Mouse (Mus musculus) hindbrain, embryonic 13.5 days (tissue): Measurements from ENCODE around the gene Cox8c. TPM values are rescaled to one million over a fixed set of nuclear protein-coding genes. Genes with fewer than 3 reads are reported as not detected.

ENCODE experiments used
- ATAC-seq: fragments of 200-750 bp; cut with Nextera tagmentation; 2 replicates; pipeline ENCODE4 v1.8.0; 2017; ENCODE audit warnings: moderate TSS enrichment; ENCODE audit not compliant: low FRiP score
- H3K27ac ChIP-seq: fragments of 300-500 bp; sonication (generic); 2 replicates; pipeline ENCODE4 v1.5.1; 2015; ENCODE audit warnings: inconsistent platforms, mild to moderate bottlenecking, moderate library complexity
- H3K27me3 ChIP-seq: fragments of 300-500 bp; sonication (generic); 2 replicates; pipeline ENCODE4 v1.6.1; 2015; ENCODE audit warnings: mild to moderate bottlenecking, inconsistent platforms
- H3K36me3 ChIP-seq: fragments of 300-500 bp; sonication (generic); 2 replicates; pipeline ENCODE4 v1.6.1; 2015; ENCODE audit warnings: mild to moderate bottlenecking, inconsistent platforms
- H3K4me1 ChIP-seq: fragments of 300-500 bp; sonication (generic); replicated peaks from 2 replicates; pipeline ENCODE4 v1.6.1; 2015; ENCODE audit warnings: inconsistent platforms
- H3K4me2 ChIP-seq: fragments of 300-500 bp; sonication (generic); 2 replicates; pipeline ENCODE4 v1.6.1; 2015; ENCODE audit warnings: inconsistent platforms, mild to moderate bottlenecking, moderate library complexity
- H3K4me3 ChIP-seq: fragments of 300-500 bp; sonication (generic); 2 replicates; pipeline ENCODE4 v1.5.1; 2015; ENCODE audit warnings: mild to moderate bottlenecking, inconsistent platforms
- H3K9ac ChIP-seq: fragments of 300-500 bp; sonication (generic); 2 replicates; pipeline ENCODE4 v1.6.1; 2015; ENCODE audit warnings: mild to moderate bottlenecking, inconsistent platforms
- H3K9me3 ChIP-seq: fragments of 300-500 bp; sonication (generic); 2 replicates; pipeline ENCODE4 v1.6.1; 2016; ENCODE audit warnings: inconsistent platforms
- WGBS: fragments of 180-500 bp; shearing (Covaris S2); methylation state at CpG from one replicate; pipeline ENCODE4 v1.1.7; 2015; 5-methylcytosine and 5-hydroxymethylcytosine counted together
- polyA plus RNA-seq: library from polyadenylated mRNA; unstranded; fragments of >200 nt; fragmentation: Nextera tagmentation; extraction: Ambion mirVana; gene quantifications from 2 replicates; pipeline ENCODE4 v1.2.1, GENCODE M21; 2015

Cox8c gene
- polyA plus RNA-seq, 1 experiment from 2014 or later, result not detected

DNA sequence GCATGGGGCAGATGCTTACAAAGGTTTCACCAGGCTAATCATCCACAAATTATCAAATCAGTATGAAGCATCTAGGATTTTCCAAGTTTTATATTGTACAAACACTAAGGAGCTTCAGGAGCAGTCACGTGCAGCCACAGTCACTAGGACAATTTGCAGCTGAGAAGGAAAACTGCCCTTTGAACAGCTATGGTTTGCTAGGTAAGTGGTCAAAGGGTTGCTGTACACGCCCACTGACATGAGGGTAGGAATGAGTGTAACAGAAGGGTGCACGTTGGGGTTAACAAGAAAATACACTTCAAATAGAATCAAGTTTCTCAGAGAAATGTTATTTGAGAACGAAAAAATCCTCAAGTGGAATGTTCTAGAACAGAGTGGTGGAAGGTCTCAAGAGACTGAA, 30.6 kb downstream of the Cox8c start:
- Histone ChIP-seq H3K9me3 (no peaks in the 10 kb centered on the region), H3K27ac (no peak overlapping the region), H3K4me2 (no peak overlapping the region), H3K4me3 (no peak overlapping the region), H3K27me3 (no peaks in the 10 kb centered on the region), H3K9ac (no peak overlapping the region), H3K4me1 (no peaks in the 10 kb centered on the region), H3K36me3 (no peaks in the 10 kb centered on the region)
- 82% methylated on average over 4 of the region's 4 CpGs for WGBS
- no peak for ATAC-seq

DNA sequence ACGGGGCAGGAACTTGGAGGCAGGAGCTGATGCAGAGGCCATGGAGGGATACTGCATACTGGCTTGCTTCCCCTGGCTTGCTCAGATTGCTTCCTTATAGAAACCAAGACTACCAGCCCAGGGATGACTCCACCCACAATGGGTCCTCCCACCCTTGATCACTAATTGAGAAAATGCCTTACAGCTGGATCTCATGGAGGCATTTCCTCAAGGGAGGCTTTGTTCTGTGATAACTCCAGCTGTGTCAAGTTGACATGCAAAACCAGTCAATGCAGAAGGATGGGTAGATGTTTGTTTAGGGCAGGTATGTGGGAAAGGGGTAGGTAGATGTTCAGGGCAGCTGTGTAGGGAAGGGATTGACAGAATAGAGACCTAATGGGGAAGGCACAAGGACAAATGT, 31.2 kb downstream of the Cox8c start:
- ATAC-seq, result no peak
- no peaks in the 10 kb centered on the region for H3K4me1 ChIP-seq
- H3K9me3 ChIP-seq, result no peaks in the 10 kb centered on the region
- H3K27me3 ChIP-seq, result no peaks in the 10 kb centered on the region
- no peak overlapping the region for H3K4me3 ChIP-seq
- H3K27ac ChIP-seq, result no peak overlapping the region
- no peaks in the 10 kb centered on the region for H3K36me3 ChIP-seq
- H3K4me2 ChIP-seq, result no peak overlapping the region
- no peak overlapping the region for H3K9ac ChIP-seq
- WGBS, result 74% methylated on average over 1 of the region's 1 CpGs

DNA sequence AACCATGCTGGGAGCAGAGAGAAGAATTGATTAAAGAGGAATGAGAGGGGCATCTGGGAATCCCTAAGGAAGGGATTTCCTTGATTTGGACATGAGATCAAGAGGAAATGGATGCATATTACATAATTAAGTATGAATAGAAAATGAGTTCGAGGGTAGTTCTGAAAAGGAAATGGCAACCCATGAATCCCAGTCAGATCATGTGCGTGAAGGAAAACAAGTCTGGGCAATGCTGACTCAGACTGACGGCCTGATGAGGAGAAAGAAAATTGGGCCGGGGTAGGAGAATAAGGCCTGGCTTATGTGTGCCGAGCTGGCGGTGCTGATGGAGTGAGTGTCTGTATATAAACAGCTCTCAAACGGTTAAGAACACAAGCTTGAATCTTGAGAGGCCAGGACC, 31.7 kb downstream of the Cox8c start:
- H3K9me3 ChIP-seq, result no peaks in the 10 kb centered on the region
- no peaks in the 10 kb centered on the region for H3K4me1 ChIP-seq
- H3K36me3 ChIP-seq, result no peaks in the 10 kb centered on the region
- no peak for ATAC-seq
- no peak overlapping the region for H3K4me2 ChIP-seq
- H3K9ac ChIP-seq, result no peak overlapping the region
- no peaks in the 10 kb centered on the region for H3K27me3 ChIP-seq
- H3K27ac ChIP-seq, result no peak overlapping the region
- 93% methylated on average over 7 of the region's 7 CpGs for WGBS
- H3K4me3 ChIP-seq, result no peak overlapping the region

DNA sequence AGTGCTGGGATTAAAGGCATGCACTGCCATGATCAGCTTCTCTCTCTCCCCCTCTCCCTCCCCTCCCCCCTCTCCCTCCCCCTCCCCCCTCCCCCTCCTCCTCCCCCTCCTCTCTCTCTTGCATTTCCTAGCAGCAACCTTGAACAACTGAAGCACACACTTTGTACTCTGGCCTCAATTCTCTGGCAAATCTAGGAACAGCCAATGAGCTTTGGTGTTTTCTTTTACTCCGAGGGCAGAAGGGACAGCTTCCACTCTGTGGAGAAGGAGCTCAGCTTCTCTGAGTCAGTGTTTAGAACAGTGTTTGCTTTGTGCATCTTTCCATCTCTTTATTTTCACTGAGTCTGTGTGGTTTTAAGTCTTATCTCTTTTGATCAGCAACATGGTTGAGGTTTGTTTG, 36.8 kb downstream of the Cox8c start:
- Histone ChIP-seq H3K4me1 (no peaks in the 10 kb centered on the region), H3K4me3 (no peak overlapping the region), H3K27ac (no peak overlapping the region), H3K9ac (no peak overlapping the region), H3K27me3 (no peaks in the 10 kb centered on the region), H3K9me3 (no peaks in the 10 kb centered on the region), H3K36me3 (no peaks in the 10 kb centered on the region), H3K4me2 (no peak overlapping the region)
- 37% methylated on average over 1 of the region's 1 CpGs for WGBS
- ATAC-seq, result no peak

DNA sequence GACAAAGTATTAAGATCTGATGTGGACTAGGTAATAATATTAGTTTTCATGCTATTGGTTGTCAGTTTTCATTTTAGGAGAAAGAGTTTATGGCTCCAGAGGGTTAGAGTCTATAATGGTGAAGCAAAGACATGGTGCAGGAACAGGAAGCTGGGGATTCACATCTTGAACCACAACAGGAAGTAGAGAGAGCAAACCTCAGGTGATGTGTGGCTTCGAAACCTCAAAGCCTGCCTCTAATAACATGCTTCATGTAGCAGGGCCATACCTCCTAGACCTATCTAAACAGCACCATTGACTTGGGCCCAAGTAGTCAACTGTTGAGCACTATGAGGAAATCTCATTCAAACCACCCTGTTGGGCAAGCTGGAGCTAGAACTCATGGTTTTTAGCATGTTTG, 46.5 kb downstream of the Cox8c start:
- ATAC-seq, result no peak
- H3K4me3 ChIP-seq, result no peak overlapping the region

DNA sequence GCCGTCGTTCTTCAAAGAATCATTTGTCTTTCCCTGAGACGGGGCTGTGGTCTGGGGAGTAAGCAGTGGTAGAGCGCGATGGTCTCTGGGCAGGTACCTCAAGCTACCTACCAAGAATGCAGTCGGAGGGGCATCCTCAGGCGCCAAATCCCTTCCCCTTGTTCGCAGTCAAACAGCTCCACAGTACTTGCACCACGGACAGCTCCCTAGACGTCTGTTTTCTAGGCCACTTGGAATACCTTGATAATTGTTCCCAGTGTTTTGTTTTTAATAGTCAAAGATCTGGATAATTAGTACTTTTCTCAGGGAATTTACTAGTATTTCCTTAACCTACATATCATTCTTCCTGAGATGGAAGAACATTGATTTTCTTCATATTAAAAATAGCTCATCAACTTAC, 48.7 kb downstream of the Cox8c start:
- Histone ChIP-seq H3K27ac (no peak overlapping the region), H3K9ac (no peak overlapping the region)
- WGBS, result 23% methylated on average over 10 of the region's 10 CpGs

More for the DNA sequence above, 46.5 kb downstream of the Cox8c start:
- no peak overlapping the region for H3K27ac ChIP-seq
- peaks cover 7% of the 10 kb centered on the region; the same call in 1 of the 2 replicates for H3K27me3 ChIP-seq
- peaks cover 12% of the 10 kb centered on the region for H3K4me1 ChIP-seq
- 92% methylated on average over 1 of the region's 1 CpGs for WGBS
- no peak overlapping the region for H3K9ac ChIP-seq
- H3K36me3 ChIP-seq, result no peaks in the 10 kb centered on the region
- no peak overlapping the region for H3K4me2 ChIP-seq
- H3K9me3 ChIP-seq, result 0 out of 2 replicates have a peak, but pooled peaks cover 3% of the 10 kb centered on the region

DNA sequence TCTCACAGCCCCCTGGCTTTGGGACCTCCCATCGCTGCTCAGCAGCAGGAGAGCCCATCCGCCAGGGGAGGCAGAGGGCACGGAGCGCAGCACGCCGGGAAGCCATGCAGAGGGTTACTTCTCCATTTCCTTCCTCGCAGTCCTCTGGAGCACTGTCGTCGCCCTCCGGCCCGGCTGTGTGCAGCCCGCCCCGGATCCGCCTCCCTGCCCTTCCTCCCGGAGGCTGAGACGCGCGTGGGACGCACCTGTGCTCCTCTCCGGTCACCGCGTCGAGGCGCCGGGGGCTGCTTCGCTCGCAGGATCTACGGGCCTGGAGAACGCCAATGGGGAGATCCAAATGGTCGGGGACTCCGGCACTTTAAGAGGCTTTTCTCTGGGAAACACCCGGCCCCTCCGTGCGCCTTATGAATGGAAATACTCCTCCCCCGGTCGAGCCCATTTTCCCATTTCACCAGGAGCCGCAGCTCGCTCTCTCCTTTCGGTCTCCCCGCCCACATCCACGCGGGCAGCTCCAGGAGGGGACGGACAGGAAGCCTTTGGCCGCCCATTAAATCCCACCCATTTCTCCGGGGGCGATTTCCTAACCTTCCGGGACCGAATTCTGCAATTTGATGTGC, 49.8 kb downstream of the Cox8c start, which contains the start of gene Unc79:
Gene Unc79, plus strand, starts transcription at position 82 of the 617 bp plus-strand sequence.
- Histone ChIP-seq H3K9ac (peak within 1 kb of the TSS; percentile 84), H3K4me3 (peak within 1 kb of the TSS; percentile 66), H3K36me3 (no peaks in the 10 kb centered on the region), H3K27me3 (peaks cover 7% of the 10 kb centered on the region; the same call in 1 of the 2 replicates), H3K4me1 (peaks cover 40% of the 10 kb centered on the region), H3K9me3 (no peaks in the 10 kb centered on the region), H3K27ac (peak within 1 kb of the TSS; percentile 99), H3K4me2 (peak within 1 kb of the TSS; percentile 74)
- peak; percentile 86 for ATAC-seq
- under 1% methylated on average over 48 of the region's 48 CpGs for WGBS

More for the DNA sequence above, 48.7 kb downstream of the Cox8c start:
- H3K36me3 ChIP-seq, result no peaks in the 10 kb centered on the region
- ATAC-seq, result no peak
- H3K27me3 ChIP-seq, result peaks cover 7% of the 10 kb centered on the region; the same call in 1 of the 2 replicates
- H3K4me2 ChIP-seq, result peak overlapping the region; percentile 74
- peaks cover 34% of the 10 kb centered on the region for H3K4me1 ChIP-seq
- H3K9me3 ChIP-seq, result no peaks in the 10 kb centered on the region
- peak overlapping the region; percentile 66 for H3K4me3 ChIP-seq

DNA sequence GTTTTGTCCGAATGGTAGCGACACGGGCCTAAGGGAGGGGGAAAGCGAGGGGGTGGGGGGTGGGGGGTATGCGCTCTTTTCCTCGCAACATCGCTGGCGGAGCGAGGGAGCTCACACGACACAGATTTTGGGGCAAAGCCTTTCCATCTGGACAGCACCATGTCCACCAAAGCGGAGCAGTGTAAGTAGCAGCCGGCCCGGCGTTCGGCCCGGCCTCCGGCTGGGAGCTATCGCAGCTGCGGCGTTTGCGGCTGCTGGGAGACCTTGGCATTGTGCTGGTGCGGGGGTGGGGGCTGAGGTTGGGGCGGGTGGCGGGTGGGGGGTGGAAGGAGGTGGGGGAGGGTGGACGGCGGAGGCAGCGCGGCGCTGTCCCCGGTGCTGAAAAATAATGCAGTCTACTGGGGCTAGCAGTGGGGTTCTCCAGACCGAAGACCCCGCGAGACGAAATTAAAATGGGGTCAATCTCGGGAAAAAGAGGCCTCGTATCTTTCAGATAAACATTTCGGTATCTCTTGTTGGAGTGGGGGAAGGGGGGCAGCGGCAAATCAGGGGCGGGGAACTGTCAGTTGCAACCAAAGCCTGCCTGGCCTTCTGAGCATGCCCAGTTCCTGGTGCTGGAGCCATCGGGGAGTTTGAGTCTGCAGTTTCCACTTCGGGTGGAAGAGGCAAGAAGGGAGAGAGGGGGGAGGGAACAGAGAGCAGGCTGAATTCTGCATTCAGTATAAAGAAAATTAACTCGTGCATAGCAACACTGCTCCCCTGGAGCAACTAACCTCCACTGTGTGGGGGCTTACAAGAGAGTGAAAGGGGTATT, 50.5 kb downstream of the Cox8c start:
- no peaks in the 10 kb centered on the region for H3K36me3 ChIP-seq
- peaks cover 43% of the 10 kb centered on the region for H3K4me1 ChIP-seq
- H3K4me2 ChIP-seq, result peak overlapping the region; percentile 74
- peak overlapping the region; percentile 84 for H3K9ac ChIP-seq
- H3K27me3 ChIP-seq, result peaks cover 7% of the 10 kb centered on the region; the same call in 1 of the 2 replicates
- WGBS, result 0% methylated on average over 41 of the region's 42 CpGs
- peak overlapping the region; percentile 99 for H3K27ac ChIP-seq
- peak; percentile 78 for ATAC-seq
- no peaks in the 10 kb centered on the region for H3K9me3 ChIP-seq
- peak overlapping the region; percentile 66 for H3K4me3 ChIP-seq

Other genes starting within 250 kb of the Cox8c start
- 23.0 and 23.4 TPM in 2 replicates for gene Itpk1, start 194.4 kb upstream of the Cox8c start, polyA plus RNA-seq
- 51.7 and 54.3 TPM in 2 replicates for gene Moap1, start 155.7 kb upstream of the Cox8c start, polyA plus RNA-seq
- gene Tmem251, start 155.6 kb upstream of the Cox8c start, polyA plus RNA-seq, result 11.5 and 12.2 TPM in 2 replicates
- not detected in 2 replicates for gene Gm28051, start 141.6 kb upstream of the Cox8c start, polyA plus RNA-seq
- 53.2 and 55.3 TPM in 2 replicates for gene Gon7, start 141.5 kb upstream of the Cox8c start, polyA plus RNA-seq
- gene Ubr7, start 141.3 kb upstream of the Cox8c start, polyA plus RNA-seq, result 36.9 and 37.0 TPM in 2 replicates
- gene Gm20604, start 140.6 kb upstream of the Cox8c start, polyA plus RNA-seq, result 40.7 and 43.7 TPM in 2 replicates
- gene Btbd7, start 20.8 kb upstream of the Cox8c start, polyA plus RNA-seq, result 17.0 and 17.1 TPM in 2 replicates
- 7.1 and 7.6 TPM in 2 replicates for gene Unc79, start 49.5 kb downstream of the Cox8c start, polyA plus RNA-seq